Mouse (Mus musculus) ES-E14 (cell line): Measurements from ENCODE around the gene Zscan2. TPM values are rescaled to one million over a fixed set of nuclear protein-coding genes. Genes with fewer than 3 reads are reported as not detected.

Experiments used
- DNase-seq: peaks from one replicate; pipeline ENCODE4 v3.0.0-alpha.2; 2013; ENCODE audit warnings: low read depth, low spot score
- H3K27ac ChIP-seq: 2 replicates; pipeline ENCODE4 v1.5.1; 2012; ENCODE audit warnings: low read depth, mild to moderate bottlenecking, low read length, moderate library complexity, mixed read lengths; ENCODE audit not compliant: poor library complexity, insufficient read depth, severe bottlenecking
- H3K36me3 ChIP-seq: 2 replicates; pipeline ENCODE4 v1.6.1; 2012; ENCODE audit warnings: mild to moderate bottlenecking, low read length, moderate library complexity, mixed read lengths; ENCODE audit not compliant: control insufficient read depth, poor library complexity, insufficient read depth, severe bottlenecking
- H3K4me1 ChIP-seq, 2 experiments: fragments of 150-350 bp in 1 of 2; sonication (generic) in 1 of 2; 2 replicates each; pipeline ENCODE4 v1.6.1; 2012; ENCODE audit warnings: low read length in 2 of 2, mild to moderate bottlenecking in 1 of 2, mixed read lengths in 1 of 2; ENCODE audit not compliant: control insufficient read depth in 2 of 2, insufficient read depth in 2 of 2, poor library complexity in 1 of 2
- H3K4me3 ChIP-seq, 2 experiments: fragments of 150-350 bp in 1 of 2; sonication (generic) in 1 of 2; 2 replicates each; pipeline ENCODE4 v1.5.1; 2012; ENCODE audit warnings: low read length in 2 of 2, low read depth in 1 of 2, mild to moderate bottlenecking in 1 of 2, mixed read lengths in 1 of 2; ENCODE audit not compliant: insufficient read depth in 1 of 2, poor library complexity in 1 of 2, severe bottlenecking in 1 of 2
- H3K9ac ChIP-seq: 2 replicates; pipeline ENCODE4 v1.6.1; 2012; ENCODE audit warnings: low read depth, mild to moderate bottlenecking, low read length, mixed read lengths; ENCODE audit not compliant: poor library complexity, insufficient read depth, severe bottlenecking
- H3K9me3 ChIP-seq: fragments of 150-350 bp; sonication (generic); 2 replicates; pipeline ENCODE4 v1.6.1; 2012; ENCODE audit warnings: low read depth, mild to moderate bottlenecking, low read length; ENCODE audit not compliant: control insufficient read depth, insufficient read depth
- CHD2 ChIP-seq: IDR thresholded peaks from 2 replicates; pipeline ENCODE4 v1.6.1; 2014; ENCODE audit warnings: mild to moderate bottlenecking, low read depth, low read length, inconsistent platforms
- HCFC1 ChIP-seq: IDR thresholded peaks from 2 replicates; pipeline ENCODE4 v1.6.1; 2012; ENCODE audit warnings: low read length, inconsistent platforms, borderline replicate concordance; ENCODE audit not compliant: insufficient read depth
- MAFK ChIP-seq: IDR thresholded peaks from 2 replicates; pipeline ENCODE4 v1.6.1; 2014; ENCODE audit warnings: mild to moderate bottlenecking, low read depth, low read length, inconsistent platforms; ENCODE audit not compliant: insufficient read depth
- ZC3H11A ChIP-seq: IDR thresholded peaks from 2 replicates; pipeline ENCODE4 v1.6.1; 2012; ENCODE audit warnings: low read depth, mild to moderate bottlenecking, inconsistent platforms, low read length, borderline replicate concordance
- ZNF384 ChIP-seq: IDR thresholded peaks from 2 replicates; pipeline ENCODE4 v1.6.1; 2012; ENCODE audit warnings: low read depth, low read length, inconsistent platforms
- in situ Hi-C, 2 experiments: fragments of 600-800 bp; cut with MboI; formaldehyde crosslinking; loops; one replicate each; pipeline ENCODE4 v1.15.1; 2025; ENCODE audit warnings: low sequenced_read_pairs in 2 of 2, inconsistent platforms in 1 of 2; ENCODE audit not compliant: unreplicated experiment in 2 of 2
- total RNA-seq: library from RNA; depleted of rRNA; stranded (reverse); fragments of 300-350 nt; gene quantifications from 2 replicates; pipeline ENCODE4 v1.2.3, GENCODE M21; 2012; rRNA removed

Gene Zscan2
- total RNA-seq, 1 experiment: 2.4 TPM

GRCm38 (mm10) chr7:80912496-80912895, 51.8 kb downstream of the Zscan2 start:
- in situ Hi-C loops: no loop called here
- peaks cover 4 to 16% of the 10 kb centered on the region in 2 experiments; a peak in 2 of 4 replicates for H3K4me1 ChIP-seq
- no peaks in the 10 kb centered on the region for H3K9me3 ChIP-seq
- no peak overlapping the region for H3K4me3 ChIP-seq
- H3K27ac ChIP-seq: 0 out of 2 replicates have a peak overlapping the region, but pooled peaks have one; percentile 1
- H3K36me3 ChIP-seq: peaks cover 10% of the 10 kb centered on the region
- DNase-seq: no peak
- TF ChIP-seq HCFC1 (no peak), ZNF384 (no peak), CHD2 (no peak), ZC3H11A (no peak), MAFK (no peak)
- no peak overlapping the region for H3K9ac ChIP-seq

- Histone ChIP-seq H3K27ac (no peak overlapping the region), H3K4me3 (no peak overlapping the region), H3K4me1 (peaks cover 2 to 17% of the 10 kb centered on the region in 2 experiments; a peak in 2 of 4 replicates), H3K9ac (no peak overlapping the region), H3K36me3 (peaks cover 6% of the 10 kb centered on the region), H3K9me3 (no peaks in the 10 kb centered on the region)
- no peak for DNase-seq
- no peak for TF ChIP-seq HCFC1
- no peak for TF ChIP-seq CHD2
- no peak for TF ChIP-seq MAFK
- TF ChIP-seq ZNF384: no peak
- no peak for TF ChIP-seq ZC3H11A
- in situ Hi-C loops: no loop called here
Measured at GRCm38 (mm10) chr7:80917916-80918465, 57.3 kb downstream of the Zscan2 start.

GRCm38 (mm10) chr7:80918982-80919646, 58.4 kb downstream of the Zscan2 start:
- Histone ChIP-seq H3K36me3 (peaks cover 6% of the 10 kb centered on the region), H3K4me1 (peaks cover under 1 to 15% of the 10 kb centered on the region in 2 experiments; a peak in 2 of 4 replicates), H3K9ac (no peak overlapping the region), H3K27ac (no peak overlapping the region), H3K4me3 (no peak overlapping the region), H3K9me3 (no peaks in the 10 kb centered on the region)
- DNase-seq: no peak
- TF ChIP-seq MAFK (no peak), CHD2 (no peak), HCFC1 (no peak), ZNF384 (no peak), ZC3H11A (no peak)
- in situ Hi-C loops: no loop called here

GRCm38 (mm10) chr7:80919647-80920008, 58.9 kb downstream of the Zscan2 start:
- H3K4me3 ChIP-seq: no peak overlapping the region
- in situ Hi-C loops: no loop called here
- H3K9ac ChIP-seq: no peak overlapping the region
- no peak for DNase-seq
- H3K4me1 ChIP-seq: peaks cover 0 to 15% of the 10 kb centered on the region in 2 experiments; a peak in 1 of 4 replicates
- no peak overlapping the region for H3K27ac ChIP-seq
- peaks cover 6% of the 10 kb centered on the region for H3K36me3 ChIP-seq
- TF ChIP-seq CHD2 (no peak), ZC3H11A (no peak), ZNF384 (no peak), MAFK (no peak), HCFC1 (no peak)
- H3K9me3 ChIP-seq: no peaks in the 10 kb centered on the region

- TF ChIP-seq ZC3H11A (no peak), ZNF384 (no peak), MAFK (no peak), CHD2 (no peak), HCFC1 (no peak)
- in situ Hi-C loops: no loop called here
Measured at GRCm38 (mm10) chr7:80923165-80923564, 62.4 kb downstream of the Zscan2 start.

More at GRCm38 (mm10) chr7:80923165-80923564, 62.4 kb downstream of the Zscan2 start:
- no peak overlapping the region for H3K4me3 ChIP-seq
- peaks cover 0 to 7% of the 10 kb centered on the region in 2 experiments; a peak in 1 of 4 replicates for H3K4me1 ChIP-seq
- no peak overlapping the region for H3K9ac ChIP-seq
- no peaks in the 10 kb centered on the region for H3K9me3 ChIP-seq
- no peak overlapping the region for H3K27ac ChIP-seq
- no peak for DNase-seq
- H3K36me3 ChIP-seq: peaks cover 9% of the 10 kb centered on the region

Other genes with a start within 250 kb of the Zscan2 start
- gene Crtc3, start 172.0 kb upstream of the Zscan2 start, total RNA-seq: 1.1 and 2.4 TPM in 2 replicates
- 135 and 170 TPM in 2 replicates for gene Iqgap1, start 34.9 kb upstream of the Zscan2 start, total RNA-seq
- 38.2 and 41.5 TPM in 2 replicates for gene Wdr73, start 40.3 kb downstream of the Zscan2 start, total RNA-seq
- 17.4 and 23.2 TPM in 2 replicates for gene Nmb, start 44.2 kb downstream of the Zscan2 start, total RNA-seq
- 171 and 218 TPM in 2 replicates for gene Sec11a, start 86.9 kb downstream of the Zscan2 start, total RNA-seq
- gene Zfp592, start 132.8 kb downstream of the Zscan2 start, total RNA-seq: 6.3 and 8.2 TPM in 2 replicates
- gene Alpk3, start 196.7 kb downstream of the Zscan2 start, total RNA-seq: 3.3 and 9.4 TPM in 2 replicates